Mouse (Mus musculus) stomach, postnatal 0 days (tissue): ENCODE measurements at regions not wholly inside any gene's neighbourhood (a gene's known extent, or its start where the extent isn't known, plus 50 kb on each side); places are given as distances from the start of the nearest gene placed in this dataset.

Source experiments
- ATAC-seq: fragments of 200-750 bp; cut with Nextera tagmentation; 2 replicates; pipeline ENCODE4 v1.8.0; 2017; ENCODE audit not compliant: low FRiP score, low TSS enrichment
- DNase-seq: peaks from one replicate; pipeline ENCODE4 v3.0.0-alpha.2; 2016; ENCODE audit warnings: low spot score
- H3K27ac ChIP-seq: fragments of 300-500 bp; sonication (generic); replicated peaks from 2 replicates; pipeline ENCODE4 v1.5.1; 2014; ENCODE audit warnings: mild to moderate bottlenecking, control low read depth
- H3K27me3 ChIP-seq: fragments of 300-500 bp; sonication (generic); 2 replicates; pipeline ENCODE4 v1.6.1; 2014; ENCODE audit warnings: low read length; ENCODE audit not compliant: control insufficient read depth, insufficient read depth
- H3K36me3 ChIP-seq: fragments of 300-500 bp; sonication (generic); 2 replicates; pipeline ENCODE4 v1.6.1; 2014; ENCODE audit warnings: low read length, mixed read lengths; ENCODE audit not compliant: control insufficient read depth, insufficient read depth
- H3K4me1 ChIP-seq: fragments of 300-500 bp; sonication (generic); replicated peaks from 2 replicates; pipeline ENCODE4 v1.6.1; 2014; ENCODE audit warnings: antibody characterized with exemption; ENCODE audit not compliant: control insufficient read depth, insufficient read depth
- H3K4me2 ChIP-seq: fragments of 300-500 bp; sonication (generic); replicated peaks from 2 replicates; pipeline ENCODE4 v1.6.1; 2014; ENCODE audit warnings: low read depth, mild to moderate bottlenecking, control low read depth, moderate library complexity
- H3K4me3 ChIP-seq: fragments of 300-500 bp; sonication (generic); 2 replicates; pipeline ENCODE4 v1.5.1; 2014; ENCODE audit warnings: low read depth, low read length, control low read depth
- H3K9ac ChIP-seq: fragments of 300-500 bp; sonication (generic); 2 replicates; pipeline ENCODE4 v1.6.1; 2014; ENCODE audit warnings: mild to moderate bottlenecking, low read length, control low read depth, mixed read lengths
- H3K9me3 ChIP-seq: fragments of 300-500 bp; sonication (generic); 2 replicates; pipeline ENCODE4 v1.6.1; 2016; ENCODE audit warnings: low read length; ENCODE audit not compliant: control insufficient read depth
- CTCF ChIP-seq: IDR thresholded peaks from 2 replicates; pipeline ENCODE4 v1.5.1; 2016; ENCODE audit warnings: antibody characterized with exemption, low read depth, mild to moderate bottlenecking, moderate library complexity
- EP300 ChIP-seq: optimal IDR thresholded peaks from 2 replicates; pipeline ENCODE3; 2016; ENCODE audit warnings: antibody characterized with exemption
- WGBS: fragments of 180-500 bp; shearing (Covaris S2); extraction: QIAGEN DNeasy Blood & Tissue Kit; methylation state at CpG from one replicate; pipeline ENCODE4 v1.1.7; 2014; 5-methylcytosine and 5-hydroxymethylcytosine counted together

- Histone ChIP-seq H3K9ac (no peak overlapping the region), H3K4me3 (no peak overlapping the region), H3K4me2 (no peak overlapping the region), H3K27ac (peak overlapping the region; percentile 56; the same call in 1 of the 2 replicates), H3K9me3 (no peaks in the 10 kb centered on the region), H3K36me3 (no peaks in the 10 kb centered on the region), H3K4me1 (no peaks in the 10 kb centered on the region), H3K27me3 (no peaks in the 10 kb centered on the region)
- DNase-seq: no peak
- no peak for ATAC-seq
- WGBS: 40% methylated on average over 12 of the region's 12 CpGs
- no peak for TF ChIP-seq CTCF
- TF ChIP-seq EP300: no peak
These were observed 109.2 kb upstream of the Cd180 start for GRCm38 (mm10) chr13:102583984-102584645.

- no peak overlapping the region for H3K9ac ChIP-seq
- H3K4me3 ChIP-seq: no peak overlapping the region
- no peak for ATAC-seq
- H3K4me2 ChIP-seq: no peak overlapping the region
- H3K36me3 ChIP-seq: no peaks in the 10 kb centered on the region
- H3K27ac ChIP-seq: no peak overlapping the region
- DNase-seq: no peak
- no peaks in the 10 kb centered on the region for H3K27me3 ChIP-seq
- 70% methylated on average over 6 of the region's 6 CpGs for WGBS
- no peaks in the 10 kb centered on the region for H3K9me3 ChIP-seq
- TF ChIP-seq EP300 (no peak), CTCF (no peak)
- no peaks in the 10 kb centered on the region for H3K4me1 ChIP-seq
These were observed 107.1 kb upstream of the Cd180 start for GRCm38 (mm10) chr13:102586215-102586614.

GRCm38 (mm10) chr13:102589680-102590435, 103.5 kb upstream of the Cd180 start:
- H3K9ac ChIP-seq: peak overlapping the region; percentile 31; the same call in 1 of the 2 replicates
- TF ChIP-seq CTCF (no peak), EP300 (peak; percentile 43)
- H3K4me3 ChIP-seq: peak overlapping the region; percentile 13; the same call in 1 of the 2 replicates
- 20% methylated on average over 18 of the region's 18 CpGs for WGBS
- no peaks in the 10 kb centered on the region for H3K4me1 ChIP-seq
- peak; percentile 35 for DNase-seq
- H3K9me3 ChIP-seq: no peaks in the 10 kb centered on the region
- peak; percentile 78; the same call in 1 of the 2 replicates for ATAC-seq
- H3K36me3 ChIP-seq: no peaks in the 10 kb centered on the region
- H3K4me2 ChIP-seq: peak overlapping the region; percentile 20; the same call in 1 of the 2 replicates
- no peaks in the 10 kb centered on the region for H3K27me3 ChIP-seq
- peak overlapping the region; percentile 78 for H3K27ac ChIP-seq

- ATAC-seq: no peak
These were observed 101.4 kb upstream of the Cd180 start for GRCm38 (mm10) chr13:102591803-102592537.

GRCm38 (mm10) chr13:102593405-102594200, 99.8 kb upstream of the Cd180 start:
- H3K36me3 ChIP-seq: no peaks in the 10 kb centered on the region
- TF ChIP-seq EP300 (no peak), CTCF (no peak)
- H3K4me3 ChIP-seq: no peak overlapping the region
- H3K9ac ChIP-seq: no peak overlapping the region
- DNase-seq (no peak), ATAC-seq (peak; percentile 24; the same call in 1 of the 2 replicates)
- no peaks in the 10 kb centered on the region for H3K4me1 ChIP-seq
- H3K4me2 ChIP-seq: no peak overlapping the region
- no peaks in the 10 kb centered on the region for H3K9me3 ChIP-seq
- peak overlapping the region; percentile 80 for H3K27ac ChIP-seq
- 70% methylated on average over 12 of the region's 12 CpGs for WGBS
- H3K27me3 ChIP-seq: no peaks in the 10 kb centered on the region

More at GRCm38 (mm10) chr13:102591803-102592537, 101.4 kb upstream of the Cd180 start:
- H3K9ac ChIP-seq: no peak overlapping the region
- H3K9me3 ChIP-seq: no peaks in the 10 kb centered on the region
- H3K36me3 ChIP-seq: no peaks in the 10 kb centered on the region
- TF ChIP-seq CTCF (no peak), EP300 (no peak)
- DNase-seq: no peak
- no peak overlapping the region for H3K4me2 ChIP-seq
- no peaks in the 10 kb centered on the region for H3K4me1 ChIP-seq
- peak overlapping the region; percentile 78 for H3K27ac ChIP-seq
- H3K27me3 ChIP-seq: no peaks in the 10 kb centered on the region
- H3K4me3 ChIP-seq: no peak overlapping the region
- 66% methylated on average over 4 of the region's 4 CpGs for WGBS
